Mouse (Mus musculus) kidney, adult 2 months (tissue): ENCODE results near the gene Stxbp6.

ENCODE experiments used
- CTCF ChIP-seq: fragments of 200-500 bp; conservative IDR thresholded peaks from 2 replicates; pipeline ENCODE4 v1.5.1; 2011; ENCODE audit warnings: low read depth, mild to moderate bottlenecking, control low read depth, low read length, moderate library complexity, mixed read lengths; ENCODE audit not compliant: insufficient read depth, insufficient read length
- POLR2A ChIP-seq: fragments of 200-500 bp; IDR thresholded peaks from one replicate; pipeline ENCODE4 v1.6.1; 2011; ENCODE audit warnings: low read depth, low read length, control low read depth

GRCm38 (mm10) chr12:44850516-44850915 is 224.0 kb downstream of the Stxbp6 start:
- no peak for TF ChIP-seq CTCF
- no peak for TF ChIP-seq POLR2A
